Mouse (Mus musculus) kidney, adult 18-20 months (tissue): Measurements from ENCODE around the gene Elp4.
A peak's percentile ranks its signal among the peaks of the same experiment; 100 is the strongest.

ENCODE experiments used
- DNase-seq: peaks from one replicate; pipeline ENCODE4 v3.0.0; 2021

Elp4 gene

DNA sequence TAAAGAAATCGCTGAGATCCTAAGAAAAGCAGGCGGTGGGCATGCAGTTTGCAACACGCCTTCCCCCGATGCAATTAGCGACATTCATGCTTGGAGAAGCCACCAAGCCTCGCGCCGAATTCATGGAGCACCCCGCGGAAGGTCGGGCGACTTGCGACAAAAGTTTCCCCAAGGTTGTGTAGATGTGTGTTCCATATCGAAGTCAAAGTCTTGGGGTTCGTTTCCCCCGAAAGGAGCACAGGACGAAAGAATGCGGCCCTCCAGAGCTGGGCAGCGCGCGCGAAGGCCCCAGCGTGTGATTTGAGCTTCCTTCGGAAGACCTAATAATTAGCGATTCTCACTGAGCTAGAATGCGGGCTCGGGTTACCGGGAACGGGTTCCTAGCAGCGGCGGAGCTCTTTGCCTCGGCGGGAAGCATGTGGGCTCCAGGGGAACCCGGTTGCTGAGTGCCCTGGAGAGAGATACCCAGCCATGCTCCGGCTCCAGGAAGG lies 234.9 kb downstream of the Elp4 start:
- peak; percentile 20 for DNase-seq

DNA sequence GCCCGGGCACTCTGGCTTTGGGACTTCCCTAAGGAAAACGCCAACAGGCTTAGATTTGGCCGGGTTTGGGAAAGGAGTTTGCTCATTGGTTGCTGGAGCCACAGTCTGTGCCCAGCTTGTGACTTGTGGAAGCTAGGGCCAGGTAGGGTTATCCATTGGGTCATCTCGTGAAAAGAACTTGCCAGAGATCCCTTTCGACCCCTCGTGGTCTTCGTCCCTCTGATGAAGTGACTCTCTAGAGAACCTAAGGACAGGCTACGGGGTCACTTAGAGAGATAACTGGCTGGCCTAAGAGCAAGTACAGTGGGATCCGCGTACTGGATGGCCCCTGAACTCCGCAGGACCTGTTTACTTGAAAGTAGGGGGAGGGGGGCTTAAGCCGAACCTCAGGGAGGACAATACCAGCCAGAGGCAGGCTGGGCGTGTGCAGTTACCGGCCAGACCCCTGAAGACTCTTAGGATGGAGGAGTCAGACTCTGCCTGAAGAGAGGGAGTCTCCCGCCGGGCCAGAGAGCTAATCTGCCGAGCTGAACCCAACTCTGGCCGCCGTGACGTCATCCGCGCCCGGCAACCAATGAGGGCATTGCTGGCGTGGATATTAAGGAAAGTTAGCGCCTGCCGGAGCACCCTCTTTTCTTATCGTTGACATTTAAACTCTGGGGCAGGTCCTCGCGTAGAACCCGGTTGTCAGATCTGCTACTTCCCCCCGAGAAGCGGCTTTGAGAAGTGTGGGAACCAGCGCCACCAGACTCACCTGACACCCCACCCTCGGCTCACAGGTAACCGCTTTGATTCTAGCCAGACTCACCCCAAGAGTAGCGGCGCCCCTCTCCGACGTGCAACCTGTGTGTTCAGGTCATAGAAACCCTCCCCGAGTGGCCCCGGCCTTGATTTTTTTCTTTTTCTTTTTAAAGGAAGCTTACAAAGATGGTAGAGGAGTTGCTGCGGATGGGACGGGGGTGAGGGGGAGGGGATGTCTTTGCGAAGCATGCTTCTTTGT lies 235.8 kb downstream of the Elp4 start, which contains the start of gene Pax6:
TSS of gene Pax6 (plus strand) at position 630 of the 1,000 bp plus-strand sequence.
- DNase-seq, result peak; percentile 8

DNA sequence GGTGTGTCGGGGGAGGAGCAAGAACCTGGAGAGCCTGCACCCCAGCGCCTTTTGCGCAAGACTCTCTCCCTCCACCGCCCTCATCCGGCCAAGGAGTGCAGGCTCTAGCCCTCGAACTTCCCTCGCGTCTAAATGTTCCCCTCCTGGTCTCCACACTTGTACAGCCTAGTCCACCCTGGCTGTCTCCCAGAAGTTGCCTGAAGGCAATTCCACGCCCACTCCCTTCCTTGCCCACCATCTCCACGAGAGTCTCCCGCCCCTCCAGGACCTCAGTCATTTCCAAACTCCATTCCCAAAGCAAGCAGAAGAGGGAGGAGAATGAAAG lies 236.8 kb downstream of the Elp4 start:
- no peak for DNase-seq

DNA sequence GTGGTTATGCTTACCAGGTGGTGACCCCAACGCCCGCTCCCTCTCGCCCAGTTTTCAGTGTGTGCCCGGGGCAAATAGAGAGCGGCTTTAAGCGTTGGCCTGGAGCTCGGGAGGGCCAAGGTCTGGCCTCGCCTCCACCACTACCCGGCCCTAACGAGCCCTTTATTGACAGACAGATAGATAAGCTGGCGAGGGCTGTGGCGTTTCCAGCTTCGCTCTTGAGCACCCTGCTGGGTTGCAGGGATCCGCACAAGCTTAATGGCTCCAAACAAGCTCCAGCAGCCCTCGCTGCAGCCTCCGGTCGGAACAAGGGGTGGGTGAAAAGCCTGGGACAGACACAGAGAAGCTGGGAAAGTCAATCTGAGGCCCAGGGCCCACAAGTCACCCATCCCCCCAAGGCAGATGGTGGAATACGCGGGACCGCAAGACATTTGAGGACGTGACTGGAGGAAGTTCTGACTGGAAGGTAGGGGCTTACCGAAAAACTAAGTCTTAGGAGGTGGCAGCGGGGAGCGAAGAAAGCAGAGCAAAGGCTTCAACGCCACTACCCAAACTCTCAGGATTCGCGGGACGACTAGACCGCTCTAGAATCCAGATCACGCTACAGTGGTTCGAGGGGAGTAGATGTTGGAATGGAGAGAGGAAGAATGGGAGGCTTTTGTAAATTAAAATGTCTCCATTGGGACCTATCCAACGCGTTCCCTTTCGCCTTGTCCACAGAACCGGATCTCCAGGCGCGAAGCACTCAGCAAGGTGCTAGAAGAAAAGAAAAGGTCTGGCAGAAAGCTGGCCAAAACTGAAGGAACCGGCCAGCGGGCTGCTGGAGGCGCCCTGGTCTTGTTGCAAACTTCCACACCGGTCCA lies 237.4 kb downstream of the Elp4 start:
- peak; percentile 16 for DNase-seq

- no peak for DNase-seq
These were observed 238.0 kb downstream of the Elp4 start for GRCm38 (mm10) chr2:105666331-105666730.

DNA sequence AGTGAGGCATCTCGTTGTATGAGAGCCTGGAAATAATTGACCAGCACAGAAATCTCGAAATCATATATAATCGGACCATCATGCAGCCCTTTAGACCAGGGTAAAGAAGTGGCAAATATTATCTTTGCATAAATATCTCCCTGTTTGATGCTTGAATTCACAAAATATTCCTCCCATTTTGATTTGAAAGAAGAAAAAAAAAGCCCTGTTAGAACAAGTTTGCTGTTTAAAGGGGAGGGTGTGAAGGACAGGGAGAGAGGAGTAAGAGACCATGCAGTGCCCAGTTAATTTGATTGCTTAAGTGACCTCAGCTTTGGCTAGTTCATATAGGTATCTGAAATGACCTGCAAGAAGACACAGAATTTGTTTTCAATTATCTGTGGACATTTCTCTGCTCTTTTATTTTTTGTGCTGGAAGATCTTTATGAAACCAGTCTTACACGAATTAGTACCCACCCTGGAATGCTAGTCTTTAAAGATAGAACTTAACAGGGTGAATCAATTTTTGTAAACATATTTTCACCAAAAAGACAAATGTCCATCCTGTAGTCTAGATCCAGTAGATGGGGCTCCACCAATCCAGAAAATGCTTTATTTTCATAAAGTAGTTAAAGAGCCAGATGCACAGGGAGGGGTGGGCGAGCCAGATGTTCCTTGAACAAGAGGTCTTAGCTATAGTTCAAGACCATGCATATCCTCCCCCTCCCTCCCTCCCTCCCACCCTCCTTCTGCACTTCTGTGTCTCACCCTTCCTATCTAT lies 238.7 kb downstream of the Elp4 start:
- no peak for DNase-seq

DNA sequence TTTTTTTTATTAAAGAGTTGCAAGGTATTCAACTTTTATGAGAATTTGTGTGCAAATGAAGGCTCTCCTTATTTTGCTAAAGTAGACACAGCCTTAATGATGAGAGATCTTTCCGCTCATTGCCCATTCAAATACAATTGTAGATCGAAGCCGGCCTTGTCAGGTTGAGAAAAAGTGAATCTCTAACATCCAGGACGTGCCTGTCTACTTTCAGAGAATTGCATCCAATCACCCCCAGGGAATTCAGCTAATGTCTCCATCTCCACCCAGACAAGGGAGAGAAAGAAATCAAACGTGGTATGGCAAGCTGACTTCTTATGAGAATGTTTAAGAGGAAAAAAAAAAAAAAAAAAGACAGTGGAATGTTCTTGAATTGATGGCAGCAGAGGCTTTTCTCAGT lies 239.4 kb downstream of the Elp4 start:
- no peak for DNase-seq

- DNase-seq, result peak; percentile 9
These were observed 241.3 kb downstream of the Elp4 start for GRCm38 (mm10) chr2:105663101-105663511.

DNA sequence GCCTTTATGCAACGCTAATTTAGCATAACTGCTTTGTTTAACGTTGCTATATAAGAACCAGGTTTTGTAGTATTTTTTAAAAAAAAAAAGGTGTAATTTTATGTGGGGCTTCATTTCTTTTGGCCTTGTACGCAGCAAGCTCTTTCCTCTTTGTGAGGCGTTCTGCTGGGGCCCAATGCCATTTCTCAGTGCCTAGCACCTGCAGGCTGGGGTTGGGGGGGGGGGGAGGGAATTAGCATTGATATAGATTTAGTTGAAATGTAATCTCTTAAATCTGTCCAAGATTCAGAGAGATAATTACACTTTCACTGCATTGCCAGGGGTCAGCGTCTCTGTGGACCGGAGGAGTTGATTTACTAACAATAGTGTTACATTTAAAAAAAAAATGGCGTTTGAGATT lies 241.8 kb downstream of the Elp4 start:
- no peak for DNase-seq

GRCm38 (mm10) chr2:105662121-105662520 lies 242.2 kb downstream of the Elp4 start:
- peak; percentile 5 for DNase-seq

DNA sequence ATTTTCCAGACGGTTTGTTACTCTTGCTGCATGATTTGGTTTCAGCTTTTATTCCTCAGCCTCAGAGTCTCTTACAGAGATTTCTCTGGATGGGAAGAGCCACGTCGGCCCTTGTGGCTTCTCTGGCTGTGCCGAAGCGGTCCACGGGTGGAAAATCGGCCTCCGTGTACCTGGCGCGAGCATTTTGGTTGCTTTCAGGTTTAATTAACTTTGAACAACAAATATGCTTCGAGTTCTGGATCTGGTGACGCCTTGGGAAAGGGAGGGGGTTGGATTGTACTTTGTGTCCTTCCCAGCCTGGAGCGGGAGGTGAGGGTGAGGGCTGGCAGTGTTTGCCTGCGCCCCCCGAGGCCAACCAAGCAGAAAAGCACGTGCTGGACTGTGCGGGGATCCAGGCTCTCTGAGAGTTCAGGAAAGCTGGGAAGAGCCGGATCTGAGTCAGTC lies 242.7 kb downstream of the Elp4 start:
- peak; percentile 14 for DNase-seq

GRCm38 (mm10) chr2:105660874-105661622 lies 243.3 kb downstream of the Elp4 start:
- DNase-seq, result peak; percentile 3

- DNase-seq, result peak; percentile 10
These were observed 244.2 kb downstream of the Elp4 start for GRCm38 (mm10) chr2:105659926-105660873.

DNA sequence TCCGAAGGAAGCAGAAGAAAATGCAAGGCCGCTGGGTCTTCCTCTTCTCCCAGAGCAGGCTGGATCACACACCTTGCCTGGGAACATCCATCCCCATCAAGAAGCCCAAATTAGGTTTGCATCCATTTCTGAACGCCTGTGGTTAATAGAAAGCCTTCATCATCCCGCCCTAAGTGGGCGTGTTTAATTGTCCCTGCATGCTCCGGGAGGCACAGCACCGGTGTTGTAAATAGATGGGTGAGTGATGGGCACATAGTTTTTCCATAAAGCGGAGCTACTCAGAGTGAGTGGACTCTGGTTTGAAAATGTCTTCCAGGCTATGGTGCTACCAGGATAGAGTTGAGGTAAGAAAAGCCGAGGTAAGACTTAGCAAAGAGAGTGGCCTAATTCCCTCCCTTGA lies 245.0 kb downstream of the Elp4 start:
- DNase-seq, result no peak

- no peak for DNase-seq
These were observed 247.9 kb downstream of the Elp4 start for GRCm38 (mm10) chr2:105656456-105656855.
